Mouse (Mus musculus): ENCODE data around the gene Uba6. TPM values are rescaled to one million over a fixed set of nuclear protein-coding genes. Genes with fewer than 3 reads are reported as not detected.

Uba6 gene
- polyA plus RNA-seq, 1 experiment = 2.9 TPM

GRCm38 (mm10) chr5:86094754-86095153 lies 77.8 kb downstream of the Uba6 start:
- no peaks in the 10 kb centered on the region for H3K36me3 ChIP-seq (ENCODE audit: control insufficient read depth, insufficient read depth)
- no peaks in the 10 kb centered on the region for H3K79me3 ChIP-seq (ENCODE audit: low read depth)
- TF ChIP-seq USF1 (IDR thresholded peaks at IDR 0.05; ENCODE audit: low read depth) (no peak), FOSL1 (IDR thresholded peaks at IDR 0.05; ENCODE audit: insufficient read depth, low read length, poor library complexity, severe bottlenecking) (no peak), MAX (IDR thresholded peaks at IDR 0.05) (no peak), CTCF (IDR thresholded peaks at IDR 0.05; ENCODE audit: control insufficient read depth, insufficient read depth, insufficient read length) (no peak), MYOD1 (IDR thresholded peaks at IDR 0.05; ENCODE audit: control insufficient read depth, insufficient read length, low read depth) (no peak), MYOG (IDR thresholded peaks at IDR 0.05; ENCODE audit: control insufficient read depth, extremely low read depth, insufficient read length) (no peak), CEBPB (IDR thresholded peaks at IDR 0.05; ENCODE audit: low read depth) (no peak)
- no peak overlapping the region for H3K4me3 ChIP-seq (ENCODE audit: insufficient read depth, poor library complexity, severe bottlenecking)
- H3ac ChIP-seq (ENCODE audit: control insufficient read depth, insufficient read length, low read depth) = no peak overlapping the region
- H3K27me3 ChIP-seq (ENCODE audit: control insufficient read depth, insufficient read depth, insufficient read length) = no peaks in the 10 kb centered on the region
- no peaks in the 10 kb centered on the region for H3K79me2 ChIP-seq (ENCODE audit: control insufficient read depth, insufficient read depth)

GRCm38 (mm10) chr5:86086751-86087150 lies 85.9 kb downstream of the Uba6 start:
- TF ChIP-seq MYOD1 (IDR thresholded peaks at IDR 0.05; ENCODE audit: control insufficient read depth, insufficient read length, low read depth) = no peak
- no peak for TF ChIP-seq MAX (IDR thresholded peaks at IDR 0.05)
- H3K79me2 ChIP-seq (ENCODE audit: control insufficient read depth, insufficient read depth) = no peaks in the 10 kb centered on the region
- no peaks in the 10 kb centered on the region for H3K27me3 ChIP-seq (ENCODE audit: control insufficient read depth, insufficient read depth, insufficient read length)
- no peak overlapping the region for H3ac ChIP-seq (ENCODE audit: control insufficient read depth, insufficient read length, low read depth)
- H3K36me3 ChIP-seq (ENCODE audit: control insufficient read depth, insufficient read depth) = no peaks in the 10 kb centered on the region
- no peaks in the 10 kb centered on the region for H3K79me3 ChIP-seq (ENCODE audit: low read depth)
- H3K4me3 ChIP-seq (ENCODE audit: insufficient read depth, poor library complexity, severe bottlenecking) = no peak overlapping the region

- H3K27me3 ChIP-seq (ENCODE audit: control insufficient read depth, insufficient read depth, insufficient read length) = no peaks in the 10 kb centered on the region
- H3K36me3 ChIP-seq (ENCODE audit: control insufficient read depth, insufficient read depth) = no peaks in the 10 kb centered on the region
- TF ChIP-seq CEBPB (IDR thresholded peaks at IDR 0.05; ENCODE audit: low read depth) = no peak
- TF ChIP-seq MYOG (IDR thresholded peaks at IDR 0.05; ENCODE audit: control insufficient read depth, extremely low read depth, insufficient read length) = no peak
- no peak for TF ChIP-seq CTCF (IDR thresholded peaks at IDR 0.05; ENCODE audit: control insufficient read depth, insufficient read depth, insufficient read length)
- TF ChIP-seq MYOD1 (IDR thresholded peaks at IDR 0.05; ENCODE audit: control insufficient read depth, insufficient read length, low read depth) = no peak
- TF ChIP-seq MAX (IDR thresholded peaks at IDR 0.05) = no peak
- TF ChIP-seq FOSL1 (IDR thresholded peaks at IDR 0.05; ENCODE audit: insufficient read depth, low read length, poor library complexity, severe bottlenecking) = no peak
- TF ChIP-seq USF1 (IDR thresholded peaks at IDR 0.05; ENCODE audit: low read depth) = no peak
- H3K79me2 ChIP-seq (ENCODE audit: control insufficient read depth, insufficient read depth) = no peaks in the 10 kb centered on the region
- H3K4me3 ChIP-seq (ENCODE audit: insufficient read depth, poor library complexity, severe bottlenecking) = no peak overlapping the region
- no peak overlapping the region for H3ac ChIP-seq (ENCODE audit: control insufficient read depth, insufficient read length, low read depth)
- no peaks in the 10 kb centered on the region for H3K79me3 ChIP-seq (ENCODE audit: low read depth)
Observed at GRCm38 (mm10) chr5:86084979-86085378, 87.6 kb downstream of the Uba6 start.

GRCm38 (mm10) chr5:86083987-86084386 lies 88.6 kb downstream of the Uba6 start:
- no peak for TF ChIP-seq MYOG (IDR thresholded peaks at IDR 0.05; ENCODE audit: control insufficient read depth, extremely low read depth, insufficient read length)
- no peak for TF ChIP-seq USF1 (IDR thresholded peaks at IDR 0.05; ENCODE audit: low read depth)
- TF ChIP-seq MYOD1 (IDR thresholded peaks at IDR 0.05; ENCODE audit: control insufficient read depth, insufficient read length, low read depth) = no peak
- TF ChIP-seq MAX (IDR thresholded peaks at IDR 0.05) = no peak
- TF ChIP-seq CTCF (IDR thresholded peaks at IDR 0.05; ENCODE audit: control insufficient read depth, insufficient read depth, insufficient read length) = no peak
- TF ChIP-seq FOSL1 (IDR thresholded peaks at IDR 0.05; ENCODE audit: insufficient read depth, low read length, poor library complexity, severe bottlenecking) = no peak
- TF ChIP-seq CEBPB (IDR thresholded peaks at IDR 0.05; ENCODE audit: low read depth) = no peak

GRCm38 (mm10) chr5:86078720-86079334 lies 93.8 kb downstream of the Uba6 start:
- Histone ChIP-seq H3ac (ENCODE audit: control insufficient read depth, insufficient read length, low read depth) (no peak overlapping the region), H3K27me3 (ENCODE audit: control insufficient read depth, insufficient read depth, insufficient read length) (no peaks in the 10 kb centered on the region), H3K79me2 (ENCODE audit: control insufficient read depth, insufficient read depth) (no peaks in the 10 kb centered on the region), H3K79me3 (ENCODE audit: low read depth) (no peaks in the 10 kb centered on the region), H3K36me3 (ENCODE audit: control insufficient read depth, insufficient read depth) (no peaks in the 10 kb centered on the region), H3K4me3 (ENCODE audit: insufficient read depth, poor library complexity, severe bottlenecking) (no peak overlapping the region)
- no peak for TF ChIP-seq FOSL1 (IDR thresholded peaks at IDR 0.05; ENCODE audit: insufficient read depth, low read length, poor library complexity, severe bottlenecking)
- no peak for TF ChIP-seq USF1 (IDR thresholded peaks at IDR 0.05; ENCODE audit: low read depth)

More at GRCm38 (mm10) chr5:86083987-86084386, 88.6 kb downstream of the Uba6 start:
- no peak overlapping the region for H3K4me3 ChIP-seq (ENCODE audit: insufficient read depth, poor library complexity, severe bottlenecking)
- no peak overlapping the region for H3ac ChIP-seq (ENCODE audit: control insufficient read depth, insufficient read length, low read depth)
- no peaks in the 10 kb centered on the region for H3K79me3 ChIP-seq (ENCODE audit: low read depth)
- no peaks in the 10 kb centered on the region for H3K79me2 ChIP-seq (ENCODE audit: control insufficient read depth, insufficient read depth)
- H3K27me3 ChIP-seq (ENCODE audit: control insufficient read depth, insufficient read depth, insufficient read length) = no peaks in the 10 kb centered on the region
- H3K36me3 ChIP-seq (ENCODE audit: control insufficient read depth, insufficient read depth) = no peaks in the 10 kb centered on the region

- TF ChIP-seq MYOG (IDR thresholded peaks at IDR 0.05; ENCODE audit: control insufficient read depth, extremely low read depth, insufficient read length) (no peak), MAX (IDR thresholded peaks at IDR 0.05) (no peak), CEBPB (IDR thresholded peaks at IDR 0.05; ENCODE audit: low read depth) (no peak), FOSL1 (IDR thresholded peaks at IDR 0.05; ENCODE audit: insufficient read depth, low read length, poor library complexity, severe bottlenecking) (no peak), MYOD1 (IDR thresholded peaks at IDR 0.05; ENCODE audit: control insufficient read depth, insufficient read length, low read depth) (no peak), USF1 (IDR thresholded peaks at IDR 0.05; ENCODE audit: low read depth) (no peak), CTCF (IDR thresholded peaks at IDR 0.05; ENCODE audit: control insufficient read depth, insufficient read depth, insufficient read length) (no peak)
Observed at GRCm38 (mm10) chr5:86072756-86073386, 99.7 kb downstream of the Uba6 start.

More at GRCm38 (mm10) chr5:86072756-86073386, 99.7 kb downstream of the Uba6 start:
- Histone ChIP-seq H3K79me3 (ENCODE audit: low read depth) (no peaks in the 10 kb centered on the region), H3K27me3 (ENCODE audit: control insufficient read depth, insufficient read depth, insufficient read length) (no peaks in the 10 kb centered on the region), H3K79me2 (ENCODE audit: control insufficient read depth, insufficient read depth) (no peaks in the 10 kb centered on the region), H3K36me3 (ENCODE audit: control insufficient read depth, insufficient read depth) (no peaks in the 10 kb centered on the region), H3ac (ENCODE audit: control insufficient read depth, insufficient read length, low read depth) (no peak overlapping the region), H3K4me3 (ENCODE audit: insufficient read depth, poor library complexity, severe bottlenecking) (no peak overlapping the region)
